Mouse (Mus musculus) forebrain, embryonic 14.5 days (tissue): ENCODE measurements around the gene Fzr1. TPM values are rescaled to one million over a fixed set of nuclear protein-coding genes. Genes with fewer than 3 reads are reported as not detected.

ENCODE experiments used
- ATAC-seq: fragments of 200-750 bp; cut with Nextera tagmentation; 2 replicates; pipeline ENCODE4 v1.8.0; 2017; ENCODE audit warnings: mild to moderate bottlenecking, moderate library complexity
- DNase-seq: peaks from one replicate; pipeline ENCODE4 v3.0.0-alpha.2; 2015; ENCODE audit warnings: low spot score
- H3K27ac ChIP-seq: fragments of 300-500 bp; sonication (generic); 2 replicates; pipeline ENCODE4 v1.5.1; 2014; ENCODE audit warnings: low read depth, mild to moderate bottlenecking, control low read depth, low read length, moderate library complexity
- H3K27me3 ChIP-seq: fragments of 300-500 bp; sonication (generic); replicated peaks from 2 replicates; pipeline ENCODE4 v1.6.1; 2014; ENCODE audit warnings: low read length, control low read depth, mixed read lengths; ENCODE audit not compliant: control insufficient read depth, insufficient read depth
- H3K36me3 ChIP-seq: fragments of 300-500 bp; sonication (generic); 2 replicates; pipeline ENCODE4 v1.6.1; 2014; ENCODE audit warnings: low read length, control low read depth; ENCODE audit not compliant: control insufficient read depth, insufficient read depth
- H3K4me1 ChIP-seq: fragments of 300-500 bp; sonication (generic); 2 replicates; pipeline ENCODE4 v1.6.1; 2014; ENCODE audit warnings: antibody characterized with exemption, low read length, control low read depth; ENCODE audit not compliant: control insufficient read depth, insufficient read depth
- H3K4me2 ChIP-seq: fragments of 300-500 bp; sonication (generic); 2 replicates; pipeline ENCODE4 v1.6.1; 2014; ENCODE audit warnings: mild to moderate bottlenecking, control low read depth, low read length
- H3K4me3 ChIP-seq: fragments of 300-500 bp; sonication (generic); 2 replicates; pipeline ENCODE4 v1.5.1; 2014; ENCODE audit warnings: low read depth, low read length, control low read depth
- H3K9ac ChIP-seq: fragments of 300-500 bp; sonication (generic); 2 replicates; pipeline ENCODE4 v1.6.1; 2014; ENCODE audit warnings: mild to moderate bottlenecking, low read length, control low read depth, moderate library complexity
- H3K9me3 ChIP-seq: fragments of 300-500 bp; sonication (generic); replicated peaks from 2 replicates; pipeline ENCODE4 v1.6.1; 2016; ENCODE audit warnings: low read length, control low read depth, mixed read lengths; ENCODE audit not compliant: control insufficient read depth
- WGBS: fragments of 180-500 bp; shearing (Covaris S2); extraction: QIAGEN DNeasy Blood & Tissue Kit; methylation state at CpG from one replicate; pipeline ENCODE4 v1.1.7; 2014; 5-methylcytosine and 5-hydroxymethylcytosine counted together
- polyA plus RNA-seq: library from polyadenylated mRNA; unstranded; fragments of >200 nt; fragmentation: Nextera tagmentation; extraction: Ambion mirVana; gene quantifications from 2 replicates; pipeline ENCODE4 v1.2.1, GENCODE M21; 2014

The Fzr1 gene
- polyA plus RNA-seq, 1 experiment from 2014 or later: 101 TPM

GRCm38 (mm10) chr10:81383802-81384604 is 5.7 kb upstream of the Fzr1 start, which contains the start of the genes Dohh and Gm48551:
Gene Dohh (plus strand): TSS chr10:81384428.
Gene Gm48551 (plus strand): TSS chr10:81384466.
- Histone ChIP-seq H3K9me3 (no peaks in the 10 kb centered on the region), H3K4me2 (peak within 1 kb of the TSS; percentile 79), H3K27ac (peak within 1 kb of the TSS; percentile 81), H3K27me3 (no peaks in the 10 kb centered on the region), H3K9ac (peak within 1 kb of the TSS; percentile 77), H3K4me1 (peaks cover 9% of the 10 kb centered on the region), H3K36me3 (peaks cover 33% of the 10 kb centered on the region), H3K4me3 (peak within 1 kb of the TSS; percentile 77)
- DNase-seq (peak; percentile 100), ATAC-seq (peak; percentile 97)
- WGBS: 7% methylated on average over 52 of the region's 54 CpGs

GRCm38 (mm10) chr10:81382039-81382438 is 3.7 kb upstream of the Fzr1 start:
- no peak for DNase-seq
- no peak overlapping the region for H3K9ac ChIP-seq
- no peak overlapping the region for H3K4me2 ChIP-seq
- no peak for ATAC-seq
- no peak overlapping the region for H3K4me3 ChIP-seq
- H3K27me3 ChIP-seq: no peaks in the 10 kb centered on the region
- peaks cover 13% of the 10 kb centered on the region for H3K36me3 ChIP-seq
- peaks cover 16% of the 10 kb centered on the region for H3K4me1 ChIP-seq
- no peak overlapping the region for H3K27ac ChIP-seq
- no peaks in the 10 kb centered on the region for H3K9me3 ChIP-seq
- WGBS: 90% methylated on average over 5 of the region's 5 CpGs

GRCm38 (mm10) chr10:81379809-81380378 is 1.6 kb upstream of the Fzr1 start:
- Histone ChIP-seq H3K27me3 (no peaks in the 10 kb centered on the region), H3K4me2 (no peak overlapping the region), H3K27ac (no peak overlapping the region), H3K9me3 (no peaks in the 10 kb centered on the region), H3K36me3 (0 out of 2 replicates have a peak, but pooled peaks cover 8% of the 10 kb centered on the region), H3K4me1 (peaks cover 18% of the 10 kb centered on the region), H3K4me3 (no peak overlapping the region), H3K9ac (no peak overlapping the region)
- no peak for DNase-seq
- WGBS: 90% methylated on average over 6 of the region's 6 CpGs
- no peak for ATAC-seq

- H3K4me2 ChIP-seq: peak overlapping the region; percentile 59
- peaks cover 18% of the 10 kb centered on the region for H3K4me1 ChIP-seq
- ATAC-seq: no peak
- peaks cover 14% of the 10 kb centered on the region for H3K36me3 ChIP-seq
- peak overlapping the region; percentile 78 for H3K4me3 ChIP-seq
- peak overlapping the region; percentile 59 for H3K9ac ChIP-seq
- no peak for DNase-seq
- H3K27me3 ChIP-seq: no peaks in the 10 kb centered on the region
- no peaks in the 10 kb centered on the region for H3K9me3 ChIP-seq
- 59% methylated on average over 3 of the region's 3 CpGs for WGBS
- H3K27ac ChIP-seq: peak overlapping the region; percentile 76
Measured at GRCm38 (mm10) chr10:81379183-81379553, 852 bp upstream of the Fzr1 start.

GRCm38 (mm10) chr10:81378553-81379182 is 352 bp upstream of the Fzr1 start:
- Histone ChIP-seq H3K9me3 (no peaks in the 10 kb centered on the region), H3K36me3 (peaks cover 19% of the 10 kb centered on the region), H3K27me3 (no peaks in the 10 kb centered on the region), H3K4me1 (peaks cover 18% of the 10 kb centered on the region), H3K4me3 (peak overlapping the region; percentile 78), H3K27ac (peak overlapping the region; percentile 76), H3K4me2 (peak overlapping the region; percentile 59), H3K9ac (peak overlapping the region; percentile 94)
- ATAC-seq (peak; percentile 97), DNase-seq (peak; percentile 100)
- under 1% methylated on average over 46 of the region's 46 CpGs for WGBS

GRCm38 (mm10) chr10:81377362-81377664 is 1.0 kb downstream of the Fzr1 start:
- H3K4me2 ChIP-seq: peak overlapping the region; percentile 91
- no peak overlapping the region for H3K27ac ChIP-seq

GRCm38 (mm10) chr10:81376561-81377361 is 1.6 kb downstream of the Fzr1 start:
- H3K4me2 ChIP-seq: peak overlapping the region; percentile 91
- no peak overlapping the region for H3K27ac ChIP-seq
- H3K9ac ChIP-seq: peak overlapping the region; percentile 94
- WGBS: 50% methylated on average over 6 of the region's 6 CpGs
- DNase-seq (no peak), ATAC-seq (no peak)
- H3K27me3 ChIP-seq: no peaks in the 10 kb centered on the region
- H3K4me3 ChIP-seq: peak overlapping the region; percentile 78
- H3K36me3 ChIP-seq: peaks cover 33% of the 10 kb centered on the region
- no peaks in the 10 kb centered on the region for H3K9me3 ChIP-seq
- peaks cover 18% of the 10 kb centered on the region for H3K4me1 ChIP-seq

More at GRCm38 (mm10) chr10:81377362-81377664, 1.0 kb downstream of the Fzr1 start:
- no peaks in the 10 kb centered on the region for H3K27me3 ChIP-seq
- peaks cover 32% of the 10 kb centered on the region for H3K36me3 ChIP-seq
- DNase-seq (no peak), ATAC-seq (no peak)
- 69% methylated on average over 2 of the region's 2 CpGs for WGBS
- no peaks in the 10 kb centered on the region for H3K9me3 ChIP-seq
- H3K4me3 ChIP-seq: peak overlapping the region; percentile 78
- peaks cover 18% of the 10 kb centered on the region for H3K4me1 ChIP-seq
- peak overlapping the region; percentile 94 for H3K9ac ChIP-seq

- Histone ChIP-seq H3K9ac (no peak overlapping the region), H3K36me3 (peaks cover 47% of the 10 kb centered on the region), H3K9me3 (no peaks in the 10 kb centered on the region), H3K4me3 (no peak overlapping the region), H3K27ac (no peak overlapping the region), H3K4me1 (peaks cover 18% of the 10 kb centered on the region), H3K27me3 (no peaks in the 10 kb centered on the region), H3K4me2 (no peak overlapping the region)
- 96% methylated on average over 10 of the region's 10 CpGs for WGBS
- DNase-seq (no peak), ATAC-seq (no peak)
Measured at GRCm38 (mm10) chr10:81375322-81375721, 3.0 kb downstream of the Fzr1 start.
